Mouse (Mus musculus): Measurements from ENCODE around the gene Stab1. TPM values are rescaled to one million over a fixed set of nuclear protein-coding genes. Genes with fewer than 3 reads are reported as not detected.

Stab1 gene
- polyA plus RNA-seq, 3 experiments from 2014 or later: 1.9 to 4.1 (median 2.8) TPM

DNA sequence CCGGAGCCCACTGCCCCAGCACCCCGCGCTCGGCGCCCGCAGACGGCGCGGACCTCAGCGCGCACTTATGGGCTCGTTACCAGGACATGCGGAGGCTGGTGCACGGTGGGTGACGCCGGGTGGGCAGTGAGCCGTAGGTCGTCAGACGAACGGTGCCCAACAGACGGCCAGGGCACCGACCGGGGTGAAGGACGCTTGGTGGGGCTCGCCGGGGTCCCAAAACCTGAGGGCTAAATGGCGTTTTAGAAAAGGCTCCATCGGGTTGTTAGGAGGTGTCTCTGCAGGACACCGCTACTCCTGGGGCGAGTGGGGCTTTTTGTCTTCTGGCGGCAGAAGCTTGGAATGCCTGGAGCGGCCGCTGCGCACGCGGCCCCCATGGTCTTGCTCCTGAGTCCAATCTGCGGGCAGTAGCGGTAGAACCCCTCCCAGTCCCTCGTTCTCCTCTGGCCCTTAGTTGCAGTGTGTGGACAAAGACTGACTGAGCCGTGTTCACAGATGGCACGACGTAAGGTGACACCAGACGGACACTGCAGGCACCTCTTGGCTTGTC, 37.1 kb downstream of the Stab1 start:
- no peak for ATAC-seq

DNA sequence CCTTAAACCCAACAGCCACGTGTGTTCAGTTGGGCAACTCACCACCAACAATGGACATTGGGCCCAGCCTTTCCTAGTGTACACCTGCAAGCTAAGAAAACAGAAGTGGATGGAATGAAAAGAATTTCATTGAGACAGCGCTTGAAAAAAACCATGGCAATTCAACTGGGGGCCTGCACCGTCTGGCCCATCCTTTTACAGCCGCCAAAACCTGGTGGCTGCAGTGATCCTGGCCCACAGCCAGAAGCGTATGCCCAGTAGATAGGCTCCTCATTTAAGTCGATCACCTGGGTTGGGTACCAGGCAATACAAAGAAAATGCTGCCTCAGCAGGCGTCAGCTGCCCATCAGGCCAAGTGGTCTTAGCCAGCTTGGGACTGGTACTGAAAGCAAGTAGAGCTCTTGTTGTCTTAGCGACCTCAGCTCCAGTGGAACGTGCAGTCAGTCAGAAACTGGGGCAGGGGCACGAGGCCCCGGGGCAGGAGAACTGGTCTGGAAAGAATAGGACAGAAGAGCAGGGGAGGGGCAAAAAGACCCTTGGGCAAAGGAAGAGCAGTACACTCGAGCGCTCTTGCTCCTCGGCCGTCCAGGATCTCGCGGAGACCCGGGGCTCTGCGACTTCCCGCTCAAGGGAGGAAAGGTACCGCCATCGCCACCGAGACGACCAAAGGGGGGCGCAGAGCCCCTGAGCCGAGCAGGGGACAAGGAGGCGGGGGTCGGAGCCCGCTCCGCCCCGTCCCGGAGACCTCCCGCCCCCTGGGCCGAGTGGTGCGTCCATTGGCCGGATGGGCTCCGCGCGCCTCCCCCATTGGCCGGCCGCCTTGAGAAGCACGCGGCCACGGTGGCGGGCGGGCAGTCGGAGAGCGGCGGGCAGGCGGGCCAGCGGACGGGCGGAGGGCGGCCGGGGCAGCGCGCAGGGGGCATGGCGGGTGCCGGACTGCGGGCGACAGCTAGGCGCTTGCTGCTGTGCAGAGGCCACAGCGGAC, 37.9 kb downstream of the Stab1 start, which contains the start of gene Nt5dc2:
Gene Nt5dc2 (plus strand): TSS at position 818 of the 985 bp plus-strand sequence.
- no peak for ATAC-seq

DNA sequence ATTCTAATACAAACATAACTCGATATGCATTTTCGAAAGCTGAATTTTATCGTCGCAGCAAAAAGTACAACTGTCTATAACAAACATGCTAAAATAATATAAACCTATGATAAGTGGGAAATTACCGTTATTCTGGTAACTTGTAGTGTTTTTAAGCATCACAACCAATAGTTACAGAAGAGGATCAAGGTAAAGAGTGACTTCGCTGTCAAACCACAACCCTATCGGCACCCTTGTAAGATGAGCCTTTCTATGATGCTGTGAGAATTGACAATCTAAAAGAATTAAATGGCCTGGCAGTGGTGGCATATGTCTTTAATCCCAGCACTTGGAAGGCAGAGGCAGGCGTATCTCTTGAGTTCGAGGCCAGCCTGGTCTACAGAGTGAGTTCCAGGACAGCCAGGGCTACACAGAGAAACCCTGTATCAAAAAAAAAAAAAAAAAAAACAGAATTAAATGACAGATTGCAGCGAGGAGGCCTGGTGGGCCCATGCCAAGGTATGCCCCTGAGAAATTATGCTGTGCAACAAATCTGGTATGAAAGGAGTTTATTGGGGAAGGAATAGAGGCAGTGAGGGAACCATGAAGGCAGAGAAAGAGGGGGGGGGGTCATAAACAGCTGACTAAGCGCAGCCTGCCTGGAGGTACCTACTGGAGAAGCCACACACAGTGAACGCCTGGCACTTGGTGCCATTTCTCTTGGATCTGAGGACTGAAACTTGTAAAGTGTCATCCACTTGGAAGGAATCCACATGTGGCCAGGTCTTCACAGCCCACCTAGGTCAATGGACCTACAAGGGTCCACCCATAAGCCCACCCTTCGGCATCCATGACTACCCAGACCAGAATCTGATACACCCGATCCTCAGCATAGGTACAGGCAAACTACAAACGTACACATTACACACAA, 38.9 kb downstream of the Stab1 start:
- ATAC-seq: no peak

DNA sequence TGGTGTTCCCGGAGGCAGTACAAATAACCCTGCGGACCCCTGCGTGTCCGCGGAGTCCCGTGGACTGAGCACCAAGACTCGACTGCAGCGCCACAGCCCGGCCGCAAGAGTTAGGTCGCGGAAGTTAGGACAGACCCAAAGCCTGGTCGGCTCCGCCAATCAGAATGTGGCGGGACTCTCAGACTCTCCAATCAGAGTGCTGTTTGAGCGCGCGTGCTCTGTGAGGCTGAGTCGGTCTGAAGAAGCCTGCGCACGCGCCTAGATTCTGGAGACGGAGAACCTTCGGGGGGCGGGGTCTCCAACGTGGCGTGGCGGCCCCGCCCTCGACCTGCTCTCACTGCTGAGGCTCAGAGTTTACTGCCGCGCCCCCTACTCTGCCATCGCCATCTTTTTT, 39.6 kb downstream of the Stab1 start, which contains the start of gene Smim4:
Gene Smim4 (minus strand): TSS at position 131 of the 394 bp plus-strand sequence.
- ATAC-seq: peak; percentile 96

DNA sequence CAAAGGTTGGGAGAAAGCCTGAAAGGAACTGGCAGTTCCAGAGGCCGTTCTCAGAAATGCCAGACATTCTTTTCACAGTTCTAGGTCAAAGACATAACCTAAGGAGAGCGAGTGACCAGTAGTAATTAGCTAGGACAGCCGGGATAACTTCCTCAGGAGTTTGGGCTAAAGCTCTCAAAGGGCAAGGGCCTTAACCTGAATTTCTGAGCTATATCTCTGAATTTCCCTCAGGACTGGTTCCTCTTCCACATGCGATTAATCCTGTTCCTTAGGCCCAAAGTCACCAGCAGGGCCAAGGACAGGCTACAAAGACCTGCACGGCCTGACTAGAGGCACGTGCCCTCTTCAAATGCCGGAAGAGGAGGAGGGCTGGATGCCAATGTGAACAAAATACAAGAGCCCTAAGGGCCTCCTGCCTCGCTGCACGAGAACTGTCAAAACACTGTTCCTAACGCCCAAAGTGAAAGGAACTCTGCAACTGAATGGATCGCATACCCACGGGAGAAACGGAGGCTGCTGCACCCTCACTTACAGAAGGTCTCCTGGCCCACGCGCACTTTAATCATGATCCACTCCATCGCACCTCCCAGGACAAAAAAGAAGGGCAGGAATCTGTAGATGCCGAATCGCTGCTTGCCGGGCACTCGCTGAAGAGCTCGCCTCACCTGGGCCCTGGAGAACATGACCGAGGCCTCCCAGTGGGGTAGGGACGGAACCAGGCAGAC, 40.2 kb downstream of the Stab1 start:
- peak; percentile 40 for ATAC-seq

DNA sequence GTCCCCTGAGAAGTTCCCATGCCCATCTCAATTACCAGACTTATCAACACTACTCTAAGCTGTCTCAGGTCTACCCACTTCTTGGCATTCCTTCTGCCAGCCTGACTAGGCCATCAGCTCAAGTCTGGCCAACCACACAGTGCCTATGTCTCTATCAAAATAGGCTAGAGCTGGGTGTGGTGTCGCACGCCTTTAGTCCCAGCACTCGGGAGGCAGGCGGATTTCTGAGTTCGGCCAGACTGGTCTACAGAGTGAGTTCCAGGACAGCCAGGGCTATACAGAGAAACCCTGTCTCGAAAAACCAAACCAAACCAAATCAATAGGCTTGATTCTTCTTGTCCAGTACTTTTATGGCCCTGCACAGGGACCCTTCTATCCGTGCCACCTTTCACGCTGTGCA, 41.6 kb downstream of the Stab1 start:
- no peak for ATAC-seq

DNA sequence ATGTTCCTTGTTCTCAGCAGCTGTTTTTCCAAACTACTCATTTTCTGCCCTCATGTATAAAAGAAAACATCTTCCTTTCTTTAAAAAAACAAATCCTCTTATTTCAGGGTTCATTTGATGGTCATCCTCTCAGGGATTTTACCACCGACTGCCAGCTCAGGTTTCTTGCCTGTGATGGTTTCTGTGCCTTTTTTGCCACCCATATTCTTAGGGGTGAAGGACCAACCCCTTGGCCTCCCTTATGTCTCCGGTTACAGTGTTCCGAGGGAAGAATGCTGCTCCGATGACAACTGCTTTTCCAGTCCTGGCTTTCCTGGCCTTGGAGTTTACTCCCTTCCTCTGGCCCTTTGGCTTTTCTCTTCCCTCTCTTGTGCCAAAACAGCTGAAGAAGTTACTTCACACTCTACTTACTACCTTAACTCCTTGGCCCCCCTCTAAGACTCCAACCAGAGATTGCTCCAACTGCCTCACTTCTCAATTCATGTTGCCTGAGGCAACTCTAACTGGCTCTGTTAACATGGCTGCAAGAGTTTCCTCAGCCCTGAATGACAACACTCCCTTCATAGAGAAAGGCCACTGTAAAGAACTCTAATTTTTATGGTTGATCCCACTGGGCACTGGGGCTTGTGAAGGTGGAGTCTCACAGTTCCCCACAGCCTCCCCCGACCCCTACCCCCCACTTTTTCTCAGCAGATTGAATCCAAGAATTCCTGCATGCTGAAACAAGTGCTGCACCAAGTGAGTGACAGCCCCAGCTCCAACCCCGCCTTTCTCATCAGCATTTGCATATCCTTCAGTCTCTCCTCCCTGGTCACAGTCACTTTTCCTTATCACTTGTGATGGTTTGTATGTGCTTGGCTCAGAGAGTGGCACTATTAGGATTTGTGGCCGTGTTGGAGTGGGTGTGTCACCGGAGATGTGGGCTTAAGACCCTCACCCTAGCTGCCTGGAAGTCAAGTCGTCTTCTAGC, 43.0 kb downstream of the Stab1 start:
- no peak for ATAC-seq

DNA sequence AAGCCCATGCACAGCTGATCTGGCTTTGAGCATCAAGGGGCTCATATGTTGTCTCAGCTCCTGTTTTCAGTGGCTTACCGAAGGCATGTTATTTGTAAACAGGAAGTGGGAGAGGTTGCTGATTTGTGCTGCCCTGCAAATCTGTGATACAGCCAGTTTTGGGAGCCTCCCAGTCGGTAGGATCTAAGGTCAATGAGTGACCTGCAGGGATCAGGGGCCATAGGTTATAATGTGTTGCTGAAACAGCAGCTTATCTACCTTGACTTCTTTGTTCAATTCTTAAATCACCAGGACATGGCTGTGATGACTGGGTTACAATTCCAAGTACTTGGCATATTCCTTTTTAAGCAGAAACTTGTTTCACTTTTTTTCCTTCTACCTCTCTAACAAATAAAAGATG, 52.9 kb downstream of the Stab1 start:
- ATAC-seq: no peak

DNA sequence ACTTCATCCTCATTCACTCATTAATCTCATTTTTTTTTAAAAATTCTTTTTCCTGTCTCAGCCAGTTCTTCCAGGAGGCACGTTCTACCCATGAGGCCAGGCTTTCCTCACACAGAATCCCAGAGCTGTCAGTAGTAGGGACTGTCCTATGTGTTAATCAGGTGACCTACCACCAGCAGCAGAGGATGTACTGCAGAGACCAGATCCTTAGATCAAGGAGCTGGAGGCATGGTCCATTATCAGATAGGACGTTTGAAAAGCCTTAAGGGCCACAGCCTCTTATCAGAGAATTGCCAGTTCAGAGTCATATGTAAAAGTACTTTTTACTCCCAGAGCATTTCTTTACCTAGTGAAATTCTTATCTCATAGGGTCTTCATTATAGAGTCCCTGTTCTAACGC, 54.4 kb downstream of the Stab1 start:
- no peak for ATAC-seq

DNA sequence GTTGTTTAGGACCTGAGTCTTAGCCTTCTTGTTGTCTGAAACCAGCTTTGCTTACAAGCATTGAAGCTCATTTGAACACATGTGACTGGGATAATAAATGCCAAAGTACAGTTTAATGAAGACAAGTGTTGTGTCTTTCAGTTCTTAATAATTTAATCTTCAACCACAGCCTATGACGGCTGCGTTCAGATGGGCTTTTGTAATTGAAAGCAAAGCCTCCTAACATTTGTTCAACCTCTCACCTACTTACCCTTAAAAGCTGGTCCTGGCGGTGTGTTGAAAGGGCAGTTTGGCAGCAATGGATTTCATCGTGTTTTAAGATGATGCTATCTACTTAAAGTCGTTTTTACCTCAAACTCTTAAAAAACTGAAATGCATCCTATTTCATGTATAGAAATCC, 56.3 kb downstream of the Stab1 start:
- no peak for ATAC-seq

DNA sequence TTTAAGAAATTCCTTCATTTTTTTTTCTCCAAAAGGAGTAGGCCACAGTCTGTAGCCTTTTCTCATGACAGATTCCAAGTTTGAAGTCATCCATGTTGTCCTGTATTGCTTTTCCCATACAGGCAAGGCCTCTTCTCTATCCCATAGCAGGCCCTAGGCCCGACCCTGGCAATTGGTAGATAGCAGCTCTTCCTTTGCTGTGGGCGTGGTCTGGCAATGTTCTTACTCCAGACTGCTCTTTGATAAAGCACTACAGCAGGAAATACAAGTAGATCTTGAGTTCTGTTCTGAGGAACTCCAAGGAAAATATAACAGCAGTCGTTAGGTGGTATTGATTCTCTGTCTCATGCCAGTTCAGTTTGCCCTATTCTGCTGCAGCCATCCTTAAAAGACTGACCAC, 57.8 kb downstream of the Stab1 start:
- ATAC-seq: no peak

DNA sequence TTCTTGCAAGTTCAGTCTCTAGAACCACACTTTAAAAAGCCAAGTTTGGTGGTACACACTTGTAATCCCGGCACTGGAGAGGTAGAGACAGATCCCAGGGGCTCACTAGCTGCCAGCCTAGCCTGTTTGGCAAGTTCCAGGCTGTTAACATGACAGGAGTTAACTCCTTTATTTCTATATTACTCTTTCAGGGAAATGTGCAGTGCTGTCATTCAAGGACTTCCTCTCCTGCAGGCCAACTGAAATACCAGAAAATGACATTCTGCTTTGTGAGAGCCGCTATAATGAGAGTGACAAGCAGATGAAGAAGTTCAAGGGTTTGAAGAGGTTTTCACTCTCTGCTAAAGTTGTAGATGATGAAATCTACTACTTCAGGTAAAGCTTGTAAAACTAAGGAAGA, 63.3 kb downstream of the Stab1 start:
- no peak for ATAC-seq

DNA sequence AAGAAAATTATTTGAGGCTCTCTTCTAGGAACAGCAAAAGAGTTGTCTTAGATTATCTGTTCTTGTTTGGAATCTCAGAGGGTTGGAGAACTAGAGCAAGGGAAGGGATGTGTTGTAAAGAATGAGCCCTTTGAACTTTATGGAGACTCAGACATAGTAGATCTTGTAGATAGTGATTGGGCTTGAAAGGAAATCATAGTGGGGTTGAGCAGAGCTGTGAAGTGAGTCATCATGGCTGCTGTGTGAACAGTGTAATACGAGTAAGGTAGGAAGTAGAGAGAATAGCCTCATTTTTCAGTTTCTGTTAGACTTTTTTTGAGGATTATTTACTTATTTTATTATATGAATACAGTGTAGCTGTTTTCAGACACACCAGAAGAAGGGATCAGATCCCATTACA, 78.5 kb downstream of the Stab1 start:
- peak; percentile 79 for ATAC-seq

Other genes with a start within 250 kb of the Stab1 start
- not detected for gene Itih3, start 244.9 kb downstream of the Stab1 start, polyA plus RNA-seq (2017; shearing (Covaris generic))
- not detected for gene Itih1, start 225.4 kb downstream of the Stab1 start, polyA plus RNA-seq (2017; shearing (Covaris generic))
- 1 to 10 TPM; 3.9 to 6.2 (median 5.1) TPM for gene Nek4, start 217.3 kb downstream of the Stab1 start, polyA plus RNA-seq (2017; shearing (Covaris generic))
- 1 to 10 TPM; 8.6 to 8.8 (median 8.7) TPM for gene Glt8d1, start 167.2 kb downstream of the Stab1 start, polyA plus RNA-seq (2017; shearing (Covaris generic))
- 100 to 1,000 TPM; 297 to 353 (median 327) TPM for gene Spcs1, start 167.0 kb downstream of the Stab1 start, polyA plus RNA-seq (2017; shearing (Covaris generic))
- 10 to 100 TPM; 45.2 to 57.3 (median 54.1) TPM for gene Pbrm1, start 149.5 kb downstream of the Stab1 start, polyA plus RNA-seq (2017; shearing (Covaris generic))
- gene Gnl3, start 149.5 kb downstream of the Stab1 start, polyA plus RNA-seq (2017; shearing (Covaris generic)): 10 to 100 TPM; 48.2 to 99.0 (median 80.0) TPM
- gene Smim4, start 39.7 kb downstream of the Stab1 start, polyA plus RNA-seq (2017; shearing (Covaris generic)): 10 to 100 TPM; 48.6 to 86.1 (median 85.5) TPM
- not detected for gene Nt5dc2, start 37.6 kb downstream of the Stab1 start, polyA plus RNA-seq (2017; shearing (Covaris generic))
- not detected for gene Tnnc1, start 39.7 kb upstream of the Stab1 start, polyA plus RNA-seq (2017; shearing (Covaris generic))
- 100 to 1,000 TPM in 2 of 3 experiments, 10 to 100 TPM in 1; 77.1 to 218 (median 164) TPM for gene Nisch, start 48.3 kb upstream of the Stab1 start, polyA plus RNA-seq (2017; shearing (Covaris generic))
- gene Sema3g, start 49.2 kb upstream of the Stab1 start, polyA plus RNA-seq (2017; shearing (Covaris generic)): not detected
- gene Phf7, start 82.7 kb upstream of the Stab1 start, polyA plus RNA-seq (2017; shearing (Covaris generic)): 10 to 100 TPM; 11.8 to 13.2 (median 13.1) TPM
- 10 to 100 TPM; 23.6 to 28.7 (median 28.3) TPM for gene Bap1, start 82.8 kb upstream of the Stab1 start, polyA plus RNA-seq (2017; shearing (Covaris generic))
- not detected for gene Dnah1, start 155.3 kb upstream of the Stab1 start, polyA plus RNA-seq (2017; shearing (Covaris generic))
- 10 to 100 TPM; 18.0 to 20.5 (median 18.9) TPM for gene Capn7, start 168.0 kb upstream of the Stab1 start, polyA plus RNA-seq (2017; shearing (Covaris generic))